Mouse (Mus musculus) embryonic facial prominence, embryonic 13.5 days (tissue): ENCODE data around the gene Ganab. TPM values are rescaled to one million over a fixed set of nuclear protein-coding genes. Genes with fewer than 3 reads are reported as not detected.

ENCODE experiments used
- ATAC-seq: fragments of 200-750 bp; cut with Nextera tagmentation; 2 replicates; pipeline ENCODE4 v1.8.0; 2017; ENCODE audit warnings: low read depth; ENCODE audit not compliant: insufficient number of reproducible peaks, insufficient read depth, low FRiP score, low TSS enrichment
- H3K27ac ChIP-seq: fragments of 300-500 bp; sonication (generic); 2 replicates; pipeline ENCODE4 v1.5.1; 2015; ENCODE audit warnings: moderate library complexity, mild to moderate bottlenecking, inconsistent platforms
- H3K27me3 ChIP-seq: fragments of 300-500 bp; sonication (generic); 2 replicates; pipeline ENCODE4 v1.6.1; 2015; ENCODE audit warnings: mild to moderate bottlenecking, inconsistent platforms
- H3K36me3 ChIP-seq: fragments of 300-500 bp; sonication (generic); 2 replicates; pipeline ENCODE4 v1.6.1; 2015; ENCODE audit warnings: mild to moderate bottlenecking, inconsistent platforms
- H3K4me1 ChIP-seq: fragments of 300-500 bp; sonication (generic); 2 replicates; pipeline ENCODE4 v1.6.1; 2015; ENCODE audit warnings: inconsistent platforms
- H3K4me2 ChIP-seq: fragments of 300-500 bp; sonication (generic); 2 replicates; pipeline ENCODE4 v1.6.1; 2015; ENCODE audit warnings: moderate library complexity, mild to moderate bottlenecking, inconsistent platforms
- H3K4me3 ChIP-seq: fragments of 300-500 bp; sonication (generic); 2 replicates; pipeline ENCODE4 v1.5.1; 2015; ENCODE audit warnings: mild to moderate bottlenecking, inconsistent platforms
- H3K9ac ChIP-seq: fragments of 300-500 bp; sonication (generic); 2 replicates; pipeline ENCODE4 v1.6.1; 2015; ENCODE audit warnings: mild to moderate bottlenecking, inconsistent platforms
- H3K9me3 ChIP-seq: fragments of 300-500 bp; sonication (generic); 2 replicates; pipeline ENCODE4 v1.6.1; 2016; ENCODE audit warnings: inconsistent platforms
- WGBS: fragments of 180-500 bp; shearing (Covaris S2); methylation state at CpG from one replicate; pipeline ENCODE4 v1.1.7; 2015; ENCODE audit warnings: mixed read lengths; 5-methylcytosine and 5-hydroxymethylcytosine counted together
- polyA plus RNA-seq: library from polyadenylated mRNA; unstranded; fragments of >200 nt; fragmentation: Nextera tagmentation; extraction: Ambion mirVana; gene quantifications from 2 replicates; pipeline ENCODE4 v1.2.1, GENCODE M21; 2015

Ganab gene
- polyA plus RNA-seq, 1 experiment from 2014 or later, result 108 TPM

DNA sequence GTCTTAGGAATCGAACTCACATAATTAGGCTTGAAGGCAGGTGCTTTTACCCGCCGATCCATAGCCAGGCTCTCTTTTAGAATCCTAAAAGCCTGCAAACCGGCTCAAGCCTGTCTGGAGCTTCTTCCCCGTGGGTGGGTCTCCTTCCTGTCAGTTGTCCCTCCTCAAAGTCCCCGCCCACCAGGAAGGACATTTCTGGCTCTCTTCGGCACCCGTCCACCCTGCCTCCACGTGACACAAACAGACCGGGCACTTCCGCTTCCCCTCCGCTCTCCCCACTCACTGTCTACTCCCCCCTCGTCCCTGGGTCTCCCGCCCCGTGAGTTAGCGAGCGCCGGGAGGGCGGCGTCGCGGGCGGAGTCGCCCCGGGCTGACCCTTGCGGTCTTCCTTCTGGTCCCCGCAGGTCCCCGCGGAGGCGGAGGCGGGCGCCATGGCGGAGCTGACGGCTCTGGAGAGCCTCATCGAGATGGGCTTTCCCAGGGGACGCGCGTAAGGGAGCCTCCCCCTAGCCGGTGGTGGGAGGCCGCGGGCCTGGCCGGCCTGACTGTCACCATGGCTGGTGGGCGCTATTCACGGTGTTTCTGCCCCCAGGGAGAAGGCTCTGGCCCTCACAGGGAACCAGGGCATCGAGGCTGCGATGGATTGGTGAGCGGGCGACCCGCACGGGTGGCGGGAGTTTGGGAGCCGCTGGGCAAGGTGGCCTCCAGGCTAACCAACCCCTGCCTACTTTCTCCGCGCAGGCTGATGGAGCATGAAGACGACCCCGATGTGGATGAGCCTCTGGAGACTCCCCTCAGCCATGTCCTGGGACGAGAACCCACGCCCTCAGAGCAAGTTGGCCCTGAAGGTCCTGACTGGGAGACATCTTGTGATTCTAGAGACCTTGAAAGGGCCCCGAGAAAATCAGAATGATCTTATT lies 26.3 kb upstream of the Ganab start, which contains the start of gene Ubxn1:
Ubxn1 (plus strand) TSS at position 230 of the 920 bp plus-strand sequence.
- peaks cover 35% of the 10 kb centered on the region for H3K36me3 ChIP-seq
- H3K4me3 ChIP-seq, result peak within 1 kb of the TSS; percentile 83
- H3K4me2 ChIP-seq, result peak within 1 kb of the TSS; percentile 85
- H3K9me3 ChIP-seq, result no peaks in the 10 kb centered on the region
- H3K9ac ChIP-seq, result peak within 1 kb of the TSS; percentile 92
- ATAC-seq, result peak; percentile 95
- WGBS, result 2% methylated on average over 59 of the region's 59 CpGs
- no peaks in the 10 kb centered on the region for H3K27me3 ChIP-seq
- peak within 1 kb of the TSS; percentile 73 for H3K27ac ChIP-seq
- peaks cover 12% of the 10 kb centered on the region for H3K4me1 ChIP-seq

DNA sequence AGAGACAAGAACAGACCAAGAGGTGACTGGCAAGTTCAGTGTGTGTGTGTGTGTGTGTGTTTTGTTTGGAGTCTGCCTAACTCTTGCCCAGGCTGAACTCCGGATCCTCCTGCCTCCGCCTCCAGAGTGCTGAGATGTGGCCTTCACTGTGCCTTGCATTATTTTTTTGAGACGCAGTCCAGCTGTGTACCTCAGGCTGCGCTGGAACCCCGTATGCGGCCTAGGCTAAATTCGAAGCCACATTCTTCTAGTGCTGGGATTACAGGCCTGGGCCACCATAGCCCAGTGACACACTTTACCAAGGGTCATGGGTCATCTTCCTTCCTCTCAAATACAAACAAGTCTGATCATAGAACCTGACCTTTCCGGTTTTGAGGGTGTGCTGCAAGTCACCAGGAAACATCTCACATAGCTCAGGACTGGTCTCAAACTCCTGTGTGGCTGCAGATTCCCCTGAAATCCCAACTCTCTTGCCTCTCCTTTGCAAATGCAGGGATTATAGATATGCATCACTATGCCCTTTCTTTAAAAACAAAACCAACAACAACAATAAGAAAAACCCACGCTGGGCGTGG lies 25.5 kb upstream of the Ganab start:
- Histone ChIP-seq H3K9me3 (no peaks in the 10 kb centered on the region), H3K4me3 (peak overlapping the region; percentile 83), H3K4me2 (peak overlapping the region; percentile 85), H3K36me3 (peaks cover 41% of the 10 kb centered on the region), H3K4me1 (peaks cover 12% of the 10 kb centered on the region), H3K27ac (peak overlapping the region; percentile 73; the same call in 1 of the 2 replicates), H3K9ac (peak overlapping the region; percentile 92), H3K27me3 (no peaks in the 10 kb centered on the region)
- WGBS, result 72% methylated on average over 10 of the region's 10 CpGs
- no peak for ATAC-seq

DNA sequence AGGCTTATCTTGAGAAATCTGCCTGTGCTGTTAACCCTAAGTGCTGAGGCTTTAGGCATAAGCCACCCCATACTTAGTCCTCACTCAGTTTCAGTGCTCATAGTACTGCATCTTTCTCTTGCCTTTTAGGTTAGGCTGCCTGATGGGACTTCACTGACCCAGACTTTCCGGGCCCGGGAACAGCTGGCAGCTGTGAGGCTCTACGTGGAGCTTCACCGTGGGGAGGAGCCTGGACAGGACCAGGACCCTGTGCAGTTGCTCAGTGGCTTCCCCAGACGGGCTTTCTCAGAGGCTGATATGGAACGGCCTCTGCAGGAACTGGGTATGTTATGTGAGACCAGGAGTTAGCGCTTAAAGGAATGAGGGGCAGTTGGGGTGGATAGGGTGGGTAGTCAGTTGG lies 22.8 kb upstream of the Ganab start:
- WGBS, result 92% methylated on average over 7 of the region's 7 CpGs
- H3K36me3 ChIP-seq, result peaks cover 55% of the 10 kb centered on the region
- H3K9me3 ChIP-seq, result no peaks in the 10 kb centered on the region
- no peak overlapping the region for H3K4me2 ChIP-seq
- peaks cover 19% of the 10 kb centered on the region for H3K4me1 ChIP-seq
- no peak overlapping the region for H3K9ac ChIP-seq
- H3K27ac ChIP-seq, result no peak overlapping the region
- no peaks in the 10 kb centered on the region for H3K27me3 ChIP-seq
- no peak for ATAC-seq
- no peak overlapping the region for H3K4me3 ChIP-seq

DNA sequence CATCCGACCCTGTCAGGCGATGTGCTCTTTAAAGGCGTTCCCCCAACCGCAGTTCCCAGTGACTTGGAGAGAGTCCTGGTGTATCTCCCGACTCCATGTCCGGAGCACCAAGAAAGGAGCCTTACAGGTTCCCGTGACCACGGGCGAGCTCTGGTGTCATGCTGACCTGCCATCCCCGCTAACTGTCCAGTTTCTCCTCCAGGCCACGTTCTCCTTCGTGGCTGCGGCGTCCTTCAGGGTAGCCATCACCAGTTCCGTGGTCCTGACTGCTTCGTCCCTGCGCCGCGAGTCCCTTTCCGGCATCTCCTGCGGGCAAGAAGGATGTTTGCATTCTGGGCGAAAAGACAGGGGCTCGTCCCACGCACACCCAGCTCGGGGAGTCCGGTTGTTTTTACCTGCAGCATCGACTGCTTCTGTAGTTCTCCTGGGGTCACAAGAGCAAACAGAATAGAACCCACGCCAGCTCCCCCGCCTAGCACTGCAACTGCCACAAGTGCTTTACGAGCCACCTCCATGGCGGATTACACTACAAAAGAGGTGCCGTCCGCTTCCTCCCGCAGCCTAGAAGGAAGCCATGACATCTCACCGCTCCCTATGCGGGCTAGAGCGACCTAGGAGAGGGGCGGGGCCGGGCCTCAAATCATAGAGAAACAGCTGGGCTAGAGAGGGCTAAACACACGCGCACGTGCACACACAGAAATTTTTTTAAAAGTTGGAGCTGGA lies 17.4 kb upstream of the Ganab start, which contains the start of gene Uqcc3:
Uqcc3 (minus strand) TSS at position 613 of the 723 bp plus-strand sequence.
- Histone ChIP-seq H3K4me3 (peak within 1 kb of the TSS; percentile 86), H3K9me3 (no peaks in the 10 kb centered on the region), H3K36me3 (peaks cover 30% of the 10 kb centered on the region), H3K9ac (peak within 1 kb of the TSS; percentile 93), H3K27ac (peak within 1 kb of the TSS; percentile 83), H3K27me3 (no peaks in the 10 kb centered on the region), H3K4me2 (peak within 1 kb of the TSS; percentile 87), H3K4me1 (peaks cover 9% of the 10 kb centered on the region)
- WGBS, result under 1% methylated on average over 42 of the region's 42 CpGs
- peak; percentile 91 for ATAC-seq

DNA sequence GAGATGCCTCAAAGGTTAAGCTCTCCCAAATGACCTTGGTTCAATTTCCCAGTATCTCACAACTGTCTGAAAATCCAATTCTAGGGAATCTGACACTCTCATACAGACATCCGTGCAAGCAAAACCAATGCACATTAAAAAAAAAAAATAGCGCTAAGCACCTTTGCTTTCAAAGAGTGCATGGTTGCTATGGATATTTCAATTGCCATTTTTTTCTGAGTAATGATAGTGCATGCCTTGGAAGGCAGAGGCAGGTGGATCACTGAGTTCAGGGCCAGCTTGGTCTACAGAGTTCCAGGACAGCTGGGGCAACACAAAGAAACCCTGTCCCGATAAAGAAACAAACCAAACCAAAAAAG lies 16.9 kb upstream of the Ganab start:
- Histone ChIP-seq H3K36me3 (peaks cover 25% of the 10 kb centered on the region), H3K9ac (peak overlapping the region; percentile 93), H3K27me3 (no peaks in the 10 kb centered on the region), H3K27ac (no peak overlapping the region), H3K4me2 (peak overlapping the region; percentile 87), H3K9me3 (no peaks in the 10 kb centered on the region), H3K4me3 (peak overlapping the region; percentile 86), H3K4me1 (peaks cover 9% of the 10 kb centered on the region)
- WGBS, result 20% methylated on average over 3 of the region's 3 CpGs
- no peak for ATAC-seq

DNA sequence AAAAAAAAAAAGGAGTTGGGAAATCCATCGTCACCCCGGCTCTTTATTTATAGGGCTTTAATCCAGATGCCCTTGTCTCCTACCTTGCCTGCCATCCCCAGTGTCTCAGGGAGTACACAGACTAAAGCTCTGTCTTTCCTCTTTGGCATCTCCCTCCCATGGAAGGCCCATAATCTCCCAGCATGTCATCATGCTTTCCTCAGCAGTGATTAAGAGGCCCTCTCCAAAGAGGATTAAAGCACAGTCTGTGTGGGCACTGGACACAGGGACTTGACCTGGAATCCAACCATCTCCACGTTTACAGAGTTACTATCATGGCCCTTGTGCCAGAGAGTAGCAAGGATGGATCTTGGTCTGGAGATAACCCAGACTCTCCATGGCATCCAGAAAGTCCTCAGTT lies 14.3 kb upstream of the Ganab start, which contains the start of the genes Lbhd1 and Gm49403:
Lbhd1 (plus strand) TSS at position 117 of the 400 bp plus-strand sequence.
Gm49403 (plus strand) TSS at position 315 of the 400 bp plus-strand sequence.
- Histone ChIP-seq H3K9me3 (no peaks in the 10 kb centered on the region), H3K36me3 (peaks cover 10% of the 10 kb centered on the region), H3K27ac (no peak within 1 kb of the TSS), H3K27me3 (no peaks in the 10 kb centered on the region), H3K9ac (no peak within 1 kb of the TSS), H3K4me3 (no peak within 1 kb of the TSS), H3K4me1 (peaks cover 19% of the 10 kb centered on the region), H3K4me2 (no peak within 1 kb of the TSS)
- 79% methylated on average over 3 of the region's 3 CpGs for WGBS
- ATAC-seq, result no peak

DNA sequence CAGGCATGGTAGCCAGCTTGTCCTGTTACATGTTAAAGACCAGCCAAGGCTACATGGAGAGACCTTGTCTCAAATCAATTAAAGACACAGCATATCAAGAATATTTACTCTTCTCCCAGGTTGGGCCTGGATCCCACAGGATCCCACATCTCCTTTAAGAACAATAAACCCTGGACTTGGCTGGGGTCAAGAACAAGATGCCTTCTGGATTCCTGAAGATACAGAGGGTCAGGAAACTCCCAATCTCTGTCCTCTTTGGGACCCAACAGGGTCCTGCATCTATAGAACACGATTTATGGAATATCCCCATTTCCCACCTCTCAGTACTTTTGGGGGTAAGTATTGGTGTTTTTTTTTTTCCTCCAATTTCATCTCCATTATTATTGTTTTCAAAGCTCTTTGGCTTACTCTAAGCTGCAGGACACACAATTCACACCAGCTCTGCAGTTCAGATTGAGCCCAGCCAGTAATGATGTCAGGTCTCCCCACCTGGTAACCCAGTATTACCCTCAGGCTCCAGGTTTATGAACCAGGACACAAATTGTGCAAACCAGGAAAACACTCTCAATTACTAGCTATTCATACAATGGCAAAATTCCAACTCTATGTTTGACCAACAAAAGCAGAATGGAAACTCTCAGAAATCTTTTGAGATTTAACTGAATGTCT lies 10.8 kb upstream of the Ganab start:
- peaks cover 16% of the 10 kb centered on the region for H3K36me3 ChIP-seq
- WGBS, result 45% methylated on average over 1 of the region's 1 CpGs
- ATAC-seq, result no peak
- H3K27ac ChIP-seq, result peak overlapping the region; percentile 91
- H3K27me3 ChIP-seq, result no peaks in the 10 kb centered on the region
- H3K4me3 ChIP-seq, result peak overlapping the region; percentile 71
- peaks cover 17% of the 10 kb centered on the region for H3K4me1 ChIP-seq
- H3K9ac ChIP-seq, result peak overlapping the region; percentile 93; the same call in 1 of the 2 replicates
- no peaks in the 10 kb centered on the region for H3K9me3 ChIP-seq
- peak overlapping the region; percentile 67 for H3K4me2 ChIP-seq

DNA sequence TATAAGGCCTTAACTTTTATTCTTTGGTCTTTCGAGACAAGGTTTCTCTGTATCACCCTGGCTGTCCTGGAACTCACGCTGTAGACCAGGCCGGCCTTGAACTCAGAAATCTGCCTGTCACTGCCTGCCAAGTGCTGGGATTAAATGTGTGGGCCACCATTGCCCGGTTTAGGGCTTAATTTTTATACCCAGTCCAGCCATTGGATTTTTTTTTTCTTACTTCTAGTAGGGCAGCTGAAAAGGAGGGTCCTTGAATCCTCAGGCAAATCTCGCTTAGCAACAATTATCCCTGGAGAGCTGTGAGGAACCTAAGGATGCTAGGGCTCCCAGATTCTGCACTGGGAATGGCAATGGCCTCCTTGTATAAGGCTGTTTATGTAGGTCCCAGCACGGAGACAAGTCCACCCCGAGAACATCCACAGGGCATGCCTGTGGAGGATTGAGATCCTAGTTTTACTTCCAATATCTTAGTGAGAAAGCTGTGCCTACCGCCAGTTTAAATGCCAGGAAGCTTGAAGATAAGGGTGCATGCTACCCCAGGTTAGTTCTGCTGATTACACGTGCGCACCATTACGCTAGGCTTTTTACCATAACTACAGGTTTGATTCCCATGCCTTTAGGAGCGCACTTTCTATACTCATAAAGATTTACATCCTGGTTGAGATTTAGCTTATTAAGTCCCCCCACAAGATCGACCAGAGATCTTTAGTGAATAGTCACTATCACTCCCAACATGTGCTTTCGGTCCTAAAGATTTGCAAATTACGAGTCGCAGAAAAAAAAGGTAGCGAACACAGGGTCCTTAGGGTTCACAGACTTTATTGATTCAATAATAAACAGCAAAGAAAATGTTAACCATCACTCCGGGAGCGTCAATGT lies 10.0 kb upstream of the Ganab start:
- WGBS, result 14% methylated on average over 19 of the region's 19 CpGs
- Histone ChIP-seq H3K4me1 (peaks cover 17% of the 10 kb centered on the region), H3K27ac (peak overlapping the region; percentile 91), H3K9ac (peak overlapping the region; percentile 93), H3K36me3 (peaks cover 16% of the 10 kb centered on the region), H3K4me3 (peak overlapping the region; percentile 71), H3K27me3 (no peaks in the 10 kb centered on the region), H3K9me3 (no peaks in the 10 kb centered on the region), H3K4me2 (peak overlapping the region; percentile 67)
- no peak for ATAC-seq

DNA sequence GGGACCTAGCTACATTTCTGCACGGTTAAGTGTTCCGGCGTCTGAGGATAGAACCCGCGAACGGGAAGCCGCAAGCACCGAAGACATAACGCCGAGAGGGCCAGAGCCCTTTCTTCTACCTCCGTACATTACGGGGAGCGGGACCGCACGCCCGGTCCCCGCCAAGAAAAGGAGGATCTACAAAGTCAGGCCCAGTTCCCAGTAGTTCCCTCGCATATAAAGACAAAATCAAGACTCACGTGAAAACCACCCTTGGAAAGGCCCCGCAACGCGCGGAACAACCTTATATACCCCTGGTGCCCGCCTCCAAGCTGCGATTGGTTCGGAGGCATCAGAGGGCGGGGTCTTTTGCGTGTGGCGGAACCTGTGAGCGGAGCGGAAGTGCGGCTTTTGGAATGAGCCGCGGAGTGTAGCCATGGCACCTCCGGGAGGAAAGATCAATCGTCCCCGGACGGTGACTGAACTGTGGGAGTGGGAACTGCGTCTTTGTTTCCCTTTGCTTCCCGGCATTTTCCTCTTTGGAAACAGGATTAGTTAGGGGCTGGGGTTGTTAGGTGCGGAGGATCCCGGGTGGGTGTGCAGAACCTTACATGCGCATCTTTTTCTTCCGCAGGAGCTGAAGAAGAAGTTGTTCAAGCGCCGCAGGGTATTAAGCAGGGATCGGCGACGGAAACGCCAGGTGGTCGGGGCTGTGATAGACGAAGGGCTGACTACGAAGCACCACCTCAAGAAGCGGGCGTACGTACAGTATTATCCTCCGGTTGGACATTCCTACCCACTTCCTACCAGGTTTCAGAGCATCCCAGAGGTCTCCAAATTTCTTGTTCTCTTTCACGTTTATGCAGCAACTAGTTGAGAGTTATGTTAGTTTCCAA lies 9.1 kb upstream of the Ganab start, which contains the start of the genes 1810009A15Rik and Gm49416:
1810009A15Rik (plus strand) TSS at position 343 of the 875 bp plus-strand sequence.
Gm49416 (plus strand) TSS at position 416 of the 875 bp plus-strand sequence.
- peak; percentile 92 for ATAC-seq
- Histone ChIP-seq H3K36me3 (peaks cover 16% of the 10 kb centered on the region), H3K4me2 (peak within 1 kb of the TSS; percentile 67), H3K4me3 (peak within 1 kb of the TSS; percentile 71), H3K4me1 (peaks cover 22% of the 10 kb centered on the region), H3K27ac (peak within 1 kb of the TSS; percentile 91), H3K9me3 (no peaks in the 10 kb centered on the region), H3K9ac (peak within 1 kb of the TSS; percentile 93), H3K27me3 (no peaks in the 10 kb centered on the region)
- WGBS, result under 1% methylated on average over 58 of the region's 58 CpGs
